Mouse (Mus musculus) embryonic facial prominence, embryonic 10.5 days (tissue): ENCODE data around the gene Rgp1. TPM values are rescaled to one million over a fixed set of nuclear protein-coding genes. Genes with fewer than 3 reads are reported as not detected.

Experiments
- DNase-seq: peaks from one replicate; pipeline ENCODE4 v3.0.0-alpha.2; 2017; ENCODE audit warnings: low spot score
- H3K27ac ChIP-seq: fragments of 300-500 bp; sonication (generic); replicated peaks from 2 replicates; pipeline ENCODE4 v1.5.1; 2016; ENCODE audit warnings: mild to moderate bottlenecking
- H3K27me3 ChIP-seq: fragments of 300-500 bp; sonication (generic); replicated peaks from 2 replicates; pipeline ENCODE4 v1.6.1; 2016; ENCODE audit warnings: low read depth, mild to moderate bottlenecking; ENCODE audit not compliant: poor library complexity, severe bottlenecking
- H3K36me3 ChIP-seq: fragments of 300-500 bp; sonication (generic); replicated peaks from 2 replicates; pipeline ENCODE4 v1.6.1; 2016; ENCODE audit warnings: mild to moderate bottlenecking, moderate library complexity
- H3K4me1 ChIP-seq: fragments of 300-500 bp; sonication (generic); 2 replicates; pipeline ENCODE4 v1.6.1; 2016
- H3K4me3 ChIP-seq: fragments of 300-500 bp; sonication (generic); 2 replicates; pipeline ENCODE4 v1.5.1; 2016; ENCODE audit warnings: mild to moderate bottlenecking, moderate library complexity
- H3K9me3 ChIP-seq: fragments of 300-500 bp; sonication (generic); 2 replicates; pipeline ENCODE4 v1.6.1; 2016; ENCODE audit warnings: mild to moderate bottlenecking
- WGBS: fragments of 180-500 bp; shearing (Covaris S2); methylation state at CpG from one replicate; pipeline ENCODE4 v1.1.7; 2016; 5-methylcytosine and 5-hydroxymethylcytosine counted together
- microRNA-seq: library from miRNA; unstranded; fragments of <30 nt; microRNA quantifications from one replicate; pipeline ENCODE4, GENCODE M21; 2017
- polyA plus RNA-seq: library from polyadenylated mRNA; unstranded; fragments of >200 nt; fragmentation: Nextera tagmentation; extraction: Ambion mirVana; gene quantifications from 2 replicates; pipeline ENCODE4 v1.2.1, GENCODE M21; 2016

The Rgp1 gene
- polyA plus RNA-seq, 1 experiment from 2014 or later: 18.8 TPM

DNA sequence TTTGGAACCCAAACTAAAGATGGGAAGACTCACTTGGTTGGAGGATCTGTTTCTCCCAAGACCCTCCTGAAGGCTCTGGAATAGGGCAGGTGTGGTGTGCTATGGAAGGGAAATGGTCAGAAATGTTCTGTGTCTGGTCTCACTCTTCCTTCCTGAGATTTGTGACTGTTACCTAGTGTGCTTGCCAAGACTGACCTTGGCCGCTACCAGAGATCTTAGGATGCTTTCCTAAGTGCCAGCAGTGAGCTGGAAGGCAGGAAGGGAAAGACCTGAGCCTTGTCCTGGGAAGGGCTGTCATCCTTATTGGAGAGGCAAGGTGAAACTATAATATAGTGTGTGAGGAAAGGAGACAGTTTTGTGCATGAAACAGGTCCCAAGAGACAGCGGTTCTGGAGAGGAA, 55.2 kb downstream of the Rgp1 start:
- peaks cover 39% of the 10 kb centered on the region for H3K4me1 ChIP-seq
- H3K4me3 ChIP-seq: peak overlapping the region; percentile 79; the same call in 1 of the 2 replicates
- peak; percentile 5 for DNase-seq
- peaks cover 34% of the 10 kb centered on the region for H3K27me3 ChIP-seq
- H3K9me3 ChIP-seq: no peaks in the 10 kb centered on the region
- H3K36me3 ChIP-seq: no peaks in the 10 kb centered on the region
- WGBS: 93% methylated on average over 2 of the region's 2 CpGs
- H3K27ac ChIP-seq: no peak overlapping the region

DNA sequence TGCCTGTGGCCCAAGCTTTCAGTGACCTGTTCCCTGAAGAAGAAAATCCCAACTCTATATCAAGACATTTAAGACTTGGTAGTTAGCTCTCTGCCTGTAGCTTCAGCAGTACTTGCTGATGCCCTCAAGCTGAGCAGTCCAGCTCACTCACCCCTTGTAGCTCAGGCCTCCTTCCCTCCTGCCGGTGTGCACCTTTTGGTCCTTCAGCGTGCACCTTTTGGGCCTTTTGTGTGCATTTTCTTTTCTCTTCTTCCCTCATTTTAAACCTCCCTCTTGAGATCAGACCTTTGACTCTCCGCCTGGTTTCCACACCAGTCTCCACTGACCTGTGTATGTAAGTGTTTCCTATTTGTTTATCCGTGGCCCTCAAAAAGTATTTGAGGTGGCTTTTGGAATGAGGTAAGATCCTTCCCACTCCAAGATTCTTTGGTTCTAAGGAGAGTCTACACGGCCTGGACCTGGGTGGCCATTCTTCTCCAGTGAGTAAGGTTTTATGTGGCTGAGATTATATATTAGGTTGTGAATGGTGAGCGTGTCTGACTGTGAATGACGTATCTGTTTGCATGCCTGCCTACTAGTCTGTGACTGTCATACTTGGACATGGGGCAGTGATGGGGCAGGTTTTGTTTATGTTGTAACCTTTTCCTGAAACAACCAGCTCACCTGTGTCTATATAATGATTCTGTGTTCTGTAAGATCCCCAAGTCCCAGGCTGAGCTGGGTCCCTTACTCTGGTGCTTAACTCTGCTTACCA, 56.3 kb downstream of the Rgp1 start:
- peak; percentile 5 for DNase-seq
- Histone ChIP-seq H3K27me3 (peaks cover 32% of the 10 kb centered on the region), H3K4me3 (no peak overlapping the region), H3K4me1 (peaks cover 35% of the 10 kb centered on the region), H3K36me3 (no peaks in the 10 kb centered on the region), H3K27ac (no peak overlapping the region), H3K9me3 (no peaks in the 10 kb centered on the region)
- 86% methylated on average over 7 of the region's 7 CpGs for WGBS

DNA sequence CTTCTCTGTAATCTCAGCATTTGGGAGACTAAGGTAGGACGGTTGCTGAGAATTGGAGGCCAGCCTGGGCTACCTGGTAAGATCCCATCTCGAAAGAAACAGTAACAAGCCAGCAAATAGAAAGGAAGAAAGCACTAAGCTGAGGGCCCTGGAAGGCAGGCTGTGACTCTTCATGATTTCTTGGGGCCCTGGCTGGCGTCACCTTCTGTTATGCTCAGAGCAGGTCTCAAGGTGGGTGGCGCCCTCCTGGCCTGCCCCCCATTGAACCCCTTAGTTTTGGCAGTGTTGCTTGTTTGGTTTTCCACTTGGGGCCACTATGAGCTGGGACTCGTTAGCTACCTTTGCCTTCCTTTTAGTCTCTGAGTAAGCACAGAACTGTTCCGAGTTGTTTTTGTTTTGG, 58.2 kb downstream of the Rgp1 start:
- Histone ChIP-seq H3K27me3 (peaks cover 22% of the 10 kb centered on the region), H3K4me3 (no peak overlapping the region), H3K27ac (no peak overlapping the region), H3K4me1 (peaks cover 24% of the 10 kb centered on the region), H3K9me3 (no peaks in the 10 kb centered on the region), H3K36me3 (no peaks in the 10 kb centered on the region)
- DNase-seq: peak; percentile 6
- WGBS: 76% methylated on average over 6 of the region's 6 CpGs

Small RNA genes lying within 50 kb of the gene (microRNA-seq; reads per million reads assigned to microRNA genes)
- not detected for gene Gm25262

Other genes with a start within 250 kb of the Rgp1 start
- 9.5 and 10.9 TPM in 2 replicates for gene Rusc2, start 196.7 kb upstream of the Rgp1 start, polyA plus RNA-seq
- gene Fam166b, start 149.6 kb upstream of the Rgp1 start, polyA plus RNA-seq: 0.11 TPM in 1 of 2 replicates, not detected in the other
- 6.9 and 9.2 TPM in 2 replicates for gene Tesk1, start 136.8 kb upstream of the Rgp1 start, polyA plus RNA-seq
- gene Cd72, start 124.1 kb upstream of the Rgp1 start, polyA plus RNA-seq: 2.3 TPM in 2 replicates
- not detected in 2 replicates for gene Sit1, start 95.0 kb upstream of the Rgp1 start, polyA plus RNA-seq
- 45.2 and 46.6 TPM in 2 replicates for gene Ccdc107, start 85.8 kb upstream of the Rgp1 start, polyA plus RNA-seq
- 44.1 and 48.2 TPM in 2 replicates for gene Arhgef39, start 79.0 kb upstream of the Rgp1 start, polyA plus RNA-seq
- gene Car9, start 71.7 kb upstream of the Rgp1 start, polyA plus RNA-seq: 0.96 and 1.0 TPM in 2 replicates
- 59.4 and 61.1 TPM in 2 replicates for gene Tpm2, start 55.0 kb upstream of the Rgp1 start, polyA plus RNA-seq
- gene Creb3, start 16.4 kb upstream of the Rgp1 start, polyA plus RNA-seq: 35.7 and 36.0 TPM in 2 replicates
- gene Tln1, start 16.0 kb upstream of the Rgp1 start, polyA plus RNA-seq: 53.1 and 53.5 TPM in 2 replicates
- 26.6 and 28.0 TPM in 2 replicates for gene Gba2, start 158 bp downstream of the Rgp1 start, polyA plus RNA-seq
- 0.34 and 0.99 TPM in 2 replicates for gene Msmp, start 5.8 kb downstream of the Rgp1 start, polyA plus RNA-seq
- 12.5 and 16.7 TPM in 2 replicates for gene Npr2, start 53.2 kb downstream of the Rgp1 start, polyA plus RNA-seq
- gene Spag8, start 74.9 kb downstream of the Rgp1 start, polyA plus RNA-seq: 1.8 and 2.0 TPM in 2 replicates
- 71.7 and 72.8 TPM in 2 replicates for gene Hint2, start 77.8 kb downstream of the Rgp1 start, polyA plus RNA-seq
- 4.0 and 5.1 TPM in 2 replicates for gene Tmem8b, start 90.3 kb downstream of the Rgp1 start, polyA plus RNA-seq
- 1.4 and 1.7 TPM in 2 replicates for gene Fam221b, start 90.4 kb downstream of the Rgp1 start, polyA plus RNA-seq
- 0.07 TPM in 1 of 2 replicates, not detected in the other for gene Olfr70, start 122.1 kb downstream of the Rgp1 start, polyA plus RNA-seq
- gene Olfr71, start 131.5 kb downstream of the Rgp1 start, polyA plus RNA-seq: not detected in 2 replicates
- gene Hrct1, start 148.5 kb downstream of the Rgp1 start, polyA plus RNA-seq: 0.14 TPM in 1 of 2 replicates, not detected in the other
- gene Spaar, start 151.3 kb downstream of the Rgp1 start, polyA plus RNA-seq: 0.06 TPM in 1 of 2 replicates, not detected in the other
- gene Olfr159, start 192.3 kb downstream of the Rgp1 start, polyA plus RNA-seq: not detected in 2 replicates
- not detected in 2 replicates for gene Olfr156, start 245.2 kb downstream of the Rgp1 start, polyA plus RNA-seq